Mouse (Mus musculus): ENCODE results near the gene Large1.
"Not testable (repeated sequence)": the region's sequence is repeated elsewhere in the genome, so short reads cannot be mapped to it uniquely, and the experiment has no call there.

Gene Large1

DNA sequence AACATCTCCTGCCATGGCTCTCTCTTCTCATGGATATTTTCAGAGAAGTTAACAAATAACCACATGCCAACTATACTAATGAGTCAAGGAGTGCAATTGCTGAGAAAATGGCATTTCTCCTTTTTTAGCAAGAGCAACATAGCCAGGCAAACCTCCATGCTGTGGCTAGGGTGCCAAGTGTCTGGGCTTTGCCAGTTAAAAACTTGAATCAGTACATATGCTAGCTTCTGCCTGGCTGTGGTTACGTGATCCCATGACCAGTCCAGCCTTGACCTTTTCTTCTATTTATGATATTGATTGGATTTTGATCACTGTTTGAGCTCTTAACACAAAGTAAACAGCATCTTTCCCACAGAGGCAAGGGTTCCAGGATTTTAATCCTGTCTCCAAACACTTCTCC is 335.7 kb downstream of the Large1 start:
- no peak for DNase-seq (ENCODE audit: inconsistent ontology term)

DNA sequence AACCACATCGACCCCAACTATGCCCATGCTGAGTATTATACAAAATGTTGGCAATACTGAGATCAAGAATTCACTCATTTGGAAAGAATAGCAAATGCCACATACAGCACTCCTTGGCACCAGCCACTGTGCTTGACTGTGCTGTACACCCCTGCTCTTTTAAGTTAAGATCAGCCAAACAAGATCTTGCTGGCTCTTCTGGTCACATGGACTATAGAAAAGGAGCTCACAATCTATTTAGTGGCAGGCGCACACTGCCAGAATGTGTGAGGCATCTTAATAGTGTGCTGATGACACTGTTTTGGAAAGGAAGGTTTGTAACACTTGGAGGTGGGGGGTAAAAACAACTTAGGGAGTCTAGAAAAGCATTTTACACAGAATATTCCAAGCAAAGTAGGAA is 337.0 kb downstream of the Large1 start:
- no peak for DNase-seq (ENCODE audit: inconsistent ontology term)

DNA sequence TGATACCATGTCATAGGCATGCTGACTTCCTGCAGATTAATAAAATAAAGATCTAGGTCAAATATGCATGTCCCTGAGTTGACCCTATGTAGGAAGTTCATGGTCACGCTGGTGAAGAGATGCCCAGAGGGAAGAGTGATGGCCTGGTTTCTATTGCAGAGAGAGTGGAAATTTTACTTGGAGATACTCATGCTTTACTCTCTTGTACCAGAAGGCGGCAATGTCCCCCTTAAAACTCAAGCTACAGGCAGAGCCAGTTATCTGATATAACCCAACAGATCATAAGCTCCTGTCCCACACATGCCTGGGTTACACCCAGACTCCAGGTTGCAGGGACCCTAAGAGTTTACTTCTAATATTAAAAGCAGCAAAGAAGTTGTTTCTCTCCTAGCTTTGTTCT is 345.9 kb downstream of the Large1 start:
- DNase-seq (ENCODE audit: inconsistent ontology term), result no peak

DNA sequence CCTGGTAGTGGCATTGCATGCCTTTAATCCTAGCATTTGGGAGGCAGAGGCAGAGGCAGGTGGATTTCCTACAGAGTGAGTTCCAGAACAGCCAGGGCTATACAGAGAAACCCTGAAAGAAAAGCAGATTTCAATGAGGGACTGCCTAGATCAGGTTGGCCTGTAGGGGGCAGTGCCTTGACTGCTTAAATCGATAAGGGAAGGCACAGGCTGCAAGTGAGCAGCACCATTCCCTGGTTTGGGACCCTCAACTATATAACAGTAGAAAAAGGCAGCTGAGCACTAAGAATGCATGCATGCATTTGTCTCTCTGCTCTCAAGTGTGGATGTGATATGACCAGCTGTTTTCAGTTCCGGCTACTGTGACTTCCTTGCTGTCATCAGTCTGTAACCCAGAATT is 349.5 kb downstream of the Large1 start:
- no peak for DNase-seq (ENCODE audit: inconsistent ontology term)

DNA sequence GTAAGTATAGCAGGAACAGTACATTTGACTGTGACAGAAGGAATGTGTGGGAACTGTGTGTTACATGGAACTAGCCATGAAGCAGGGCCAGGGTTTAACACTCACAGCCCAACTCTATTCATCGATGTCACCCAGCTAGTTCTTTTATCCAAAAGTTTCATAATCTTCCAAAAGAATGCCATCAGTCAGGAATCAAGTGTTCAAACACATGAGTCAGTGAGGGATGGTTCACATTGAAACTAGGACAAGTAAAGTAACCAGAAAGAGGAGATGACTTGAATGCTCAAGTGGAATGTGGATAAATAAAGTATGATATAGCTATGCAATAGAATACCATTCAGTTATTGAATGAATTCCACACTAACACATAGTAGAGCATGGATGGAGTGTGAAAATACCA is 359.5 kb downstream of the Large1 start:
- DNase-seq (ENCODE audit: inconsistent ontology term), result peak; percentile 95

DNA sequence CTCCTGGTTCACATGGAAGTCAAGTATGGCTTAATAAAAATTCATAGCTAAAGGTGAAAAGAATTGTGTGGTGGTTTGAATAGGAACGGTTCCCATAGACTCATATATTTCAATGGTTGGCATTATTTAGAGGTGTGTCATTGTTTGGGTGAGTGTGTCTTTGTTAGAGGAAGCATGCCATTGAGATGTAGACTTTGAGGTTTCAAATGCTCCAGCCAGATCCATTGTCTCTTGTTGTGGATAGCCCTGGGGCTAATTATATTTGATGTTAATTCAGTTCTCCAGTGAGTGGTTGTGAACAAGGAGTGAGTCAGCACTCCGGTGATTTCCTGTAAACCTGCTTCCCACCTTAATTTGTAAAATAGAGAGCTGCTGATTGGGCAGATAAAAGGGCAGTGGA is 362.9 kb downstream of the Large1 start:
- DNase-seq (ENCODE audit: inconsistent ontology term), result peak; percentile 87

DNA sequence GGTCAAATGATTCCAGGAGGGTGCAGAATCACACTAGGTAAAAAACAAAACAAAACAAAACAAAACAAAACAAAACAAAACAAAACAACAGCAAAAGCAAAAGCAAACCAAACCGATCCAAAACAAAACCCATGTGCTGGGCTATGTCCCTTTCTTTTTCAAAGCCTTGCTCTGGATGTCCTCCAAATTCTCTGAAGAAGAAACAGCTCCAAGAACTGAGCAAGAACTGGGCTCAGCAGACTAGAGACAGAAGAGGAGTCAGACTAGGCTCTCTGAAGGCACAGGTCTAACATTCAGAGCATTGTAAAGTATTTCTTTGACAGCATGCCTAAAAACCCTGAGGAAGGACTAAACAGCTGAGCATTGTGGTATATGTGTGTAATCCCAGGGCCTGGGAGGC is 370.5 kb downstream of the Large1 start:
- DNase-seq (ENCODE audit: inconsistent ontology term), result no peak

DNA sequence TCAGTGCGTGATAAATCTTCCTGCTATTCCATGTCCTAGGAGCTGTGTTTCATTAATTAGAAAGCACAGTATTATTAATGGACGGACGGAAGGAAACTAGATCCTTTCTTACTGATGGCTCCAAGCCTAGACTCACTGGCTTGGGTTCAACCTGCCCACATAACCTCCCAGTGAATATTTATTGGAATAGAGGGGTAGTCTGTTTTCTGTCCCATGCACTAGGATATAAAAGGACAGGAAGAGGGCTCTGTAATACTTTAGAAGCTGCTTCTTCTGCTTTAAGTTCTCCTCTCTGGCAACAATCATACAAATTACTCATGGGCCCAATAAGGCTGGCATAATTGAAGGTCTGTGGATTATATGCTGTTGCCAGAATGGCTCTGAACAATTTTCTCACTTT is 398.3 kb downstream of the Large1 start:
- peak; percentile 62 for DNase-seq (ENCODE audit: inconsistent ontology term)

DNA sequence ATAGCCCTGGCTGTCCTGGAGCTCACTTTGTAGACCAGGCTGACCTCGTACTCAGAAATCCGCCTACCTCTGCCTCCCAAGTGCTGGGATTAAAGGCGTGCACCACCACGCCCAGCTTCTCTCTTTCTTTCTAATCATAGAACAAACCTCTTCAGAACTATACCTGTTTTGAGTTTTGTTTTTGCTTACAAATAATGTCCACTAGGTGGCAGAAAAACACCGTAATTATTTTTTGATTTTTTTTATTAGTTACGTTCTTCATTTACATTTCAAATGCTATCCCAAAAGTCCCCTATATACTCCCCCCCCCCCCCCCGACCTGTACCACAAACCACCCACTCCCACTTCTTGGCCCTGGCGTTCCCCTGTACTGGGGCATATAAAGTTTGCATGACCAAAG is 411.9 kb downstream of the Large1 start:
- DNase-seq (ENCODE audit: inconsistent ontology term), result not testable (repeated sequence)

DNA sequence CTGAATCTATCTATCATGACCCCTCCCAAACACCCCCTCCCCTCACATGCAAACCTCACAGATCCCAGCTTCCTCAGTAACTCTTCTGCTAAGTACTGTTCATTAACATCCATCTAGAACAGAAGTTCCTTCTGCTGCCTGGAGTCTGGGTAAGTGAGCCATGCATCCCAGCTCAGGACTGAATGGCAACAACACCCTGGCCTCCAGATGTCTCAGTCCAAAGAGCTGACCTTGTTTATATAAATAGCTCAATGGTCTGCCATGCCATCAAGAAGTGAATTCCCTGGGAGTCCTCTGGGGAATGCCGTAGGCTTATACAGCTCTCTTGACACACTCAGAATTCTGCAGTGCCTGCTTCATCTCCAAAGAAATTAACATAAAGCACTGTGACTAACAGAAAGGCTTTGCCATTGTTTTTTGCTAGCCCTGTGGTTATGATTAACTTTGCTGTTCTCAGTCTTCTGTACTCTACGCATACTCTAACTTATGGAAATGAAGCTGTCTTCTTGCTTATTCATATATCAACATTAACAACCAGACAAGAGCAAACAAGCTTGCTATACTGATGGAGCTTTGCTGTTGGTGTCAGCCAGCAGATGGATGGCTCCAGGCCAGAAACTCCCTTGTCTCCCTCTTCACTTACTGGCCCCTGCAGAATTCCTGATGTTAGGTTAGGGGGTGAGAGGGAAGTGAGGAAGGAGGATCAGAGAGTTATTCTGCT is 434.0 kb downstream of the Large1 start:
- peak; percentile 6 for DNase-seq (ENCODE audit: inconsistent ontology term)

DNA sequence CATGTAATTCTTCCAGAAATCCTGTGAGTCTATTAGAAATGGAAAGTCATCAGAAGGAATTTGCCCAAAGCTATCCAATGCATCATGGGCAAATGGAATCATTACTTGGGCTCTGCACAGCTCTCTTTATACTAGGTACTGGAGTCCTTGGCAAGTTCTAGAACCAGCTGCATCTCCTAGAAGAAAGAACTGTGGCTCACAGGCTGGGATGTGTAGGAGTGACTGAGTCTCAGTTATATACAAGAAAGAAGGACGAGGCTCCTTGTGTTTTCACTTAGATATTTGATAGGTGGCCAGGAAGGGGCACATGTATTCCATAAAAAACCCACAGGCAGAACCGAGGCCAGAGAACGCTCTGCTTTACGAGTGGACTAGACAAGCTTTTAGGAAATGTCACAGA is 447.8 kb downstream of the Large1 start:
- no peak for DNase-seq (ENCODE audit: inconsistent ontology term)

DNA sequence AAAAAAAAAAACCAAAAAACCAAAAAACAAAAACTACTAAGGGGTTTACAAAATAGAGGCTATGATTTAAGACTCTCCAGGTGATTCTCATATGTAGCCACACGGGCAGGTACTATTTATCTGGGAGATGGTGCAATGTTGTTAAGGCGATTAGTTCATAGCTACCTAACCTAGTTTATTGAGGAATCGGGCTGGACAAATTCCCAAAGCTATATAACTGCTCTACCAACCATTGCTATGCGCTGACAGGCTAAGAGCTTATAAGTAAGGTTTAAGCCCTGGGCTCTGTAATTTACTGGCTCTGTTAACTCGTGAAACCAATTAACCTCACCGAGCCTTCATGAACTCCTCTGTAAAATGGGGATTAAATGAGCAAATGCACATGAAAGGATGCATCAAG is 451.7 kb downstream of the Large1 start:
- no peak for DNase-seq (ENCODE audit: inconsistent ontology term)

DNA sequence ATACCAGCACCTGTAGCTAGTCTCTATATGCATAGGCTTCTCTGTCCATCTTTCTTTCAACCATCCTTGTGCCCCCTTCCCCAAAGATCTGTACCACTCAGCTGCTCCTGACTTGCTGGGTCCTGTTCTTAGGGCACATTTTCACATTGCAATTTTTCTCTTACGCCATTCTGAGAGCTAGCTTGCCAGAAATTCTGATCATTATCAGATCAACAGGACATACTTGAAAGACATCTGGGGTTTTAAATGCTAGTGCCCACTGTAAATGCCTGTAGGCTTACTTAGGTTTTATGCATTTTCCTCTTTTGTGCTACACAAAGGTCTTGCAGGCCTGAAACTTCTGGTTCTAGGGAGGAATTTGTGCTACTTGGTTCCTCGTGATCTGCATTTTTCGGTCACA is 454.0 kb downstream of the Large1 start:
- no peak for DNase-seq (ENCODE audit: inconsistent ontology term)

DNA sequence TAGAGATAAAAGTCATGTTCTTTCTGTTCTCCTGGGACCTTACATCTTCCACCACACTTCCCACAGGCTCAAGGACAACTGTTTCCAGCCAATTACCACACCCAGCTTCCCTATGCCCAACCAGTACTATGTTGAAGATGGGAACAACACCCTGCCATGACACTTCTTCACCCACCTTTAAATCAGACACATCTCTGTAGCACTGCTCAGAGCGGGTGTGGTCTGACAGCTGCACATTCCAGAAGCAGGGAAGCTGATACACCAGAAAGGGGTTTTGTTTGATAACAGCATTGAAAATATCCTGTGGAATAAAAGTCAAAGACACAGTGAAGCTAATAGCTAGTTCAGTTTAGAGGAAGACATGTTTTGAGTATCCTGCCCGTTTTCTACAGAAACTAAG is 470.3 kb downstream of the Large1 start:
- no peak for DNase-seq (ENCODE audit: inconsistent ontology term)

DNA sequence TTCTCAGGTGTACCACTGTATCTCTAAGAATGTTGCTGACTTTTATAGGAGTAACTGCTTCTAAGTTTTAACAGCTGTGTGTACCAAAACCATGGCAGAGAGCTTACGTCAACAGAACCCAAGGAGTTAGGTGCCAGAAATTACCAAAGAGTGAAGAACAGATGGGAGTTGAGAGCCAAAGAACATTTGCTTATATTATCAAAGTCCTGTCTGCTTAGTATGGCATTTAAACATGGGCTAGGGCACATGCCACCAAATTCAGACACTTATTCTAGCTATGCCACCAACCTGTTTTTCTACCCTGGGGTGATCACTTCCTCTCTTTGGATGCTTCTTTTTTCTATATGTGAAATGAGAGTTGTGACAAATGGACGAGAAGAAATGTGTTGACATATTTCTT is 479.9 kb downstream of the Large1 start:
- no peak for DNase-seq (ENCODE audit: inconsistent ontology term)

DNA sequence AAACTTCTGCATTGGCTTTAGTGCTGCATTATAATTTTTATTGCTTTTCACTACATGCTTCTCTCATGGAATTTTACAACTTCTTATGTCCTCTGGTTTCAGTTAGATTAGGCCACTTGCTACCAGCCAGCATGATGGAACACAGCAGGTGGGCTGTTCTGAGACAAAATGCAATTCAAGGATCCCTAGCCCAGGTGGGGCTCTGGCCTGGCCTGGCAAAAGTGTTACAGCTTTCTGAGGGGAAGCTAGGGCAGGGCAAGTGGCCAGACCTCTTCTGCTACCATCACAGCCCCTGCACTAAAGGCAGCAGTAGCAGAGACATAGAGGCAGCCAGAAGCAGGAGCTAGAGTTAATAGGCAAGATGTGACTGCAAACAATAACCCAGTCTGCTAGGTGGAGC is 506.5 kb downstream of the Large1 start:
- DNase-seq (ENCODE audit: inconsistent ontology term), result no peak

DNA sequence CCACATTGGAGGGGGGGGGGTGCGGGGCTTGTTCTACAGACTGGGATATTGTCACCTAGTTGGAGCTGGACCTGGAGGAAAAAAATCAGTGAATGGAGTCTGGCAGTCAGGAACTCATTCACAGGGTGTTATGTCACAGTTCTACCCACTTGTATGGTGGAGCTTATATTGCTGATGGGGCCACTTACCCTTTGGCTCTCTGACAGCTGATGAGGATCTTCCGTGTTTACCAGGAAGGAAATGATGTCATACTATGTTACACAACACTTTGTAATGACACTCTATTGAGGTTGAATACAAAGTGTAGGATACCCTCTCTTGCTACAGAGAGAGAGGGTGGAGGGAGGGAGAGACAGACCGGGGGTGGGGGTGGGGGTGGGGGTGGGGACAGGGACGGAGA is 517.5 kb downstream of the Large1 start:
- DNase-seq (ENCODE audit: inconsistent ontology term), result no peak

DNA sequence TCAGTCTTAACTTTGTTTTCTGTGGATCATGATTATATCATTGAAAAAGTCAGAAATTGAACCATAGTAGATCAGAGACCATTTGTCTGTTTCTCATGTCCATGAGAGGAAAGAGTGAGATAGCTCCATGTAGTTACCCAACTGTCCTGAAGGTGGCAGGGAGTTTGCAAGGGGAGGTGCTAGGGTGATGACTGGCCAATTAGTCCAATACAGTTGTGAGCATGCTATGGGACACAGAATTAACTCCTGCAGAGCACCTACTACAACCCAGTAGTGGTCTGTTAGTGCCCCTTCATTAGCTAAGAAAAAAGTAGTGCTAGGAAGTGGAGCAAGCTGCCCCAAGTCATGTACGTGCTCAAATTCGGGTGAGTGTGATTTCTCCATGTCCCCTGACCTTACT is 520.2 kb downstream of the Large1 start:
- no peak for DNase-seq (ENCODE audit: inconsistent ontology term)

DNA sequence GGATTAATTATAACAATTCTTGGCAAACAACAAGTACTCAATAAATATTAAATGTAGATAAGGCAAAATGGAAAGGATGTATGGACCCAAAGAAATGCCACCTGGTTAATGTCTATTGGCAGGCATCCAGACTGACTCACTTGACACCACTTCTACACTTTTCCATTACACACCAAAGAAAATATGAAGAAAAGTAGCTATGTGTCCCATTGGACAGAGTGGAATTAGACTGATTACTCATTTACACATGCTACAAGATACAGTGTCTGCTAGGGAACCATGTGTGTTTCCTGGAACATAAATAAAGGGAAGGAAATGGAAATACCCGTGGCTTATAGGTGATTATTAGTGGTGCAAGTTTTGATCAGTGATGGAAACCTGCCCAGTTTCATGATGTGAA is 521.0 kb downstream of the Large1 start:
- no peak for DNase-seq (ENCODE audit: inconsistent ontology term)

DNA sequence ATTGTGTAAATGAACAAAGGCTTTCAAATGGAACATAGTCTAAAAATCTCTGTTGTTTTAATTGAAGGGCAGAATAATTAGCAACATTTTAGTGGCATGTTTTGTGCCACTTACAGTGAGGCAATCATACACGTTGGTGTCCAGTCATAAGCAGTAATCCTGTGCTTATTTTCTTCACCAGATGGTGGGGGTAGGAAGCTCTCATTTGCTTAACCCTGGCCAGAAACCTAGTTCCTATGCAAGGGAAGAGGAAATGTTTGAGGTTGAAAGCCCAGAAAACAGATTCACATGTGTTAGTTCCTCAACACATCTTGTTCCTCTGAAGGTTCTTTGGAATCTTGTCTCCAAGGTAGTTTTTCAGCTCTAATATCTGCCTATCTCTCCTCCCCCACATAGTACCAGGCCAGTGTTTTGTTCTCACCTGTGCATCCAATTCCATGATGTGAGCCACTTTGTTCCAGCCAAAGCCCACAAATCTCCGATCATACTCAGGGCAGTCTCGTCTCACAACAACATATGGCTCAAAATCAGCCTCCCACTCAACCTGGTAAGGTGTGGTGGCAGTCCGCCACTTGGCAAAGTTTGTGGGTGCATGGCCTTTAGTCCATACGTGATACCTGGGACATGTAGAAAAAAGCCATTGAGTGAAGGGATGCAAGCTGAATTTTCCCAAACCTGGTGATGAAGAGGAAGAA is 535.5 kb downstream of the Large1 start:
- DNase-seq (ENCODE audit: inconsistent ontology term), result no peak

DNA sequence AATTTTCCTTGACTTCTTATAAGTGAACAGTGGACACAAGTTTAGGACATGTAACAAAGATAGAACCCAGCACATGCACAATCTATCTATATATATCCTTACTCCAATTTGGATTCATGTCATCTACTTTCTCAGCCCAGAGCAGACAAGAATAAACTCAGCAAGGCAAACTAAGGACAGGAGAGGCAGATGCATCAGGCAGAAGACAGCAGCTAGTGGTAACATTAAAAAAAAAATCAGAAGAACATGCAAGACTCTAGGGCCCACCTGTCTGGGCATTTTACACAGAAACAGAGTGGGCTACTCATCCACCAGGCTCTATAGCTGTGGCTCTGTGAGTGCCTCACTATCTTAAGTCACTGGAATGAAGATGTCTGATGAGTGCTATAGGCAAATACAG is 536.7 kb downstream of the Large1 start:
- DNase-seq (ENCODE audit: inconsistent ontology term), result no peak

DNA sequence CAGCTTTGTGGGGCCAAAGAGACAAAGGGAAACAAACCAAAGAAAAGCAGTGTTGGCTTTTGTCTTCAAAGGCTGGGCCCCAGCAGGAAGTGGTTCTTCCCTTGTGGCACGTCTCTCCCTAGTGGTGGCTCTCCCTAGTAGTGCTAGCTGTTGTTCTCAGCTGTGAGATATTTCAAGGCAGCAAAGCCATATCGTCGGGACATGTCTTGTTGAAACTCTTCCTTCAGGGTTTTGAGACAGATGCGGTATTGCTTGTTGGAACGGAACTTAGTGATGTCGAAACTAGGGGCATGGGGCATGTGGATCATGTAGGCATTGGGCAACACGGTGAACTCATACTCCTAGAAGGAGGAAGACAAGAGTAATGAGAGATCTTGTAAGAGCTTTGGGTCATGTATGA is 537.7 kb downstream of the Large1 start:
- no peak for DNase-seq (ENCODE audit: inconsistent ontology term)

DNA sequence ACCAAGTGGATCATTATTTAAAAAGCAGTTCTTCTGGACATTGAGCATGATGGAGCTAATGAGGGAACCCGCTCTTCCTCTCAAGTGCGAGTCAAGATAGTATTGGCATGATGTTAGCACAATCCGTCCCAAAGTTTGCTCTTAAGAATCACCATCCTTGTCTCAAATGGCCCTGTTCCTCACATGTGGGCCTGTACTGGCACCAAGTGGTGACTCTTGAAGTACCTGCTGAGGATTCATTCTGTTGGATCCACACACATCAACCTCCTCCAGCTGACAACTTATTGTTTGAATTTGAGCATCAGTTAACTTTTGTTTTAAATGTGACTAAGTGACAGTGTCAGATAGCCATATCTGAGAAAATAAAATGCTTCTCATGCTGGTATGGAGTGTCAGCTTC is 540.6 kb downstream of the Large1 start:
- no peak for DNase-seq (ENCODE audit: inconsistent ontology term)

DNA sequence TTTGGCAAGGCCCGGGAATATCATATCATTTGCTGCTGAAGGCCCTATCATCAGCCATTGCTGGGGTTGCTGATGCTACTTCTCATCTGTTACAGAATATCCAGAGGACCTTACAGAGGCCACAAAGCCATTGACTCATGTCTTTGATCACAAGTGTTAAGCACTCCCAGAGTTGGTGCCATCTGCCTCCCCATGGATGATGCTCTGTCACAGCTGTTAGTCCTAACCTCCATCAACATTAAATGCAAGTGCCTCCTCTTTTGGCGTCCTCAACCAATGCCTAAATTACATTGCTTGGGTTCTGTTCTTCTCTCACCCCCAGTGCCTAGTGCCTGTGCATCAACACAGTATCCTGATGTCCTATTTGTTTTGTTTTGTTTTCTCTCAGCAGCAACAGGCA is 551.8 kb downstream of the Large1 start:
- DNase-seq (ENCODE audit: inconsistent ontology term), result no peak
